Mouse (Mus musculus) gonadal fat pad, adult 2 months (tissue): Measurements from ENCODE around the gene Xpo5. TPM values are rescaled to one million over a fixed set of nuclear protein-coding genes. Genes with fewer than 3 reads are reported as not detected.

Experiments
- DNase-seq: peaks from one replicate; pipeline ENCODE4 v3.0.0-alpha.2; 2012; ENCODE audit warnings: low read depth
- polyA plus RNA-seq: library from polyadenylated mRNA; depleted of rRNA; stranded (reverse); fragments of >200 nt; gene quantifications from 2 replicates; pipeline ENCODE4 v1.2.3, GENCODE M21; 2012; rRNA removed

Xpo5 gene
- polyA plus RNA-seq, 1 experiment, result 44.9 TPM

DNA sequence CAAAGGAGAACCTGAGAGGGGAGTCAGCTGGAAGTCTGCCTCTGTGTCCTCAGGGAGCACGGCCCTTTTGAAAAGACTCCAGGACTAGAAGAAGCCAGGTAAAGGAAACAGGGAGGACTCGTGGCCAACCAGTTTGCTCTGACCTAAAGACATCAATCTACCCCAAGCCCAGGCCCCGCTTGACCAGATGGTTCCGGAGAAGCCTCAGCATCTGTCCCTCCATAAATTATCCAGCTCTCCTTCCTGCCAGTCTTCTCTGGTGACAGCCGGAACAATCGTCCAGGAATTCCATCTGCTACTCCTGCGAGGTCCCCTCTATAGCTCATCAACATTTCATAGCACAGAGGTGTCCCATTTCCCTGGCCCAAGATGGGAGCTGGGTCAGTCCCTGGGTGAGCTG, 82.1 kb downstream of the Xpo5 start:
- no peak for DNase-seq

DNA sequence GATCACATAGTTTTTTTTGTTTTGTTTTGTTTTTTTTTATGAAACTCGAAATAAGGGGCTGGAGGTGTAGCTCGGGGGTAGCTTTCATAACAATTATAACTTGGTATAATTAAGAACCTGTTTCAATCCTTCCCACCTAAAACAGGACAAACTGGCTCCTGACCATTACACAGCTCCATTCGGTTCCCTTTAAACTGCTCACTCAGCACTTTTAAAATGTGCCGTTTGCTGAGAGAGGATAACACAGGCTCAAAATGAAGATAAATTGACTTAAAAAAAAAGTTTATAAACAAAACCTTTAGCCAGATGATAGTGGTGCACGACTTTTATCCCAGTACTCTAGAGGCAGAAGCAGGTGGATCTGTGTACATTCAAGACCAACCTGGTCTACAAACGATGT, 82.8 kb downstream of the Xpo5 start:
- no peak for DNase-seq

DNA sequence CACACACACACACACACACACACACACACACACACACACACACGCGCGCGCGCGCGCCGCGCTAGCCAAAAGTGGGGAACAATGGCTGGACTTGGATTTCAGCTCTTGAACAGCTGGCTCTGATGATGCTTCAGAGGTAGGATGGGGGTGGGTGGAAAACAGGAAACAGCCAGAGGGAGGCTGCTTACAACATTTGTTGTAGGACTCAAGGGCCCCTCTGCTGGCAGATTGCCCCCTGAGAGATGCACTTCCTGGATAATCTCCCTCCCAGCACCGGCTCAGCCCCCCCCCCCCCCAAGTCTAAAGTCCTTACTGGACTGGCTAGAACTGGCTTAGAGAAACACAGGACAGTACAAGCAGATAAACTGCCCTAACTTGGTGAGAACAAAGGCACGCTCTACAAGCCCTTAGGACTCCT, 85.1 kb downstream of the Xpo5 start:
- no peak for DNase-seq

Other genes with a start within 250 kb of the Xpo5 start
- 233 and 316 TPM in 2 replicates for gene Vegfa, start 170.4 kb upstream of the Xpo5 start, polyA plus RNA-seq
- gene Mrps18a, start 91.8 kb upstream of the Xpo5 start, polyA plus RNA-seq, result 43.8 and 49.0 TPM in 2 replicates
- gene Rsph9, start 58.6 kb upstream of the Xpo5 start, polyA plus RNA-seq, result 10.0 and 13.0 TPM in 2 replicates
- gene Mad2l1bp, start 49.2 kb upstream of the Xpo5 start, polyA plus RNA-seq, result 23.9 and 25.8 TPM in 2 replicates
- gene Gtpbp2, start 41.8 kb upstream of the Xpo5 start, polyA plus RNA-seq, result 117 and 138 TPM in 2 replicates
- 4.9 and 6.3 TPM in 2 replicates for gene Polh, start 137 bp upstream of the Xpo5 start, polyA plus RNA-seq
- 53.0 and 62.2 TPM in 2 replicates for gene Polr1c, start 45.3 kb downstream of the Xpo5 start, polyA plus RNA-seq
- gene Yipf3, start 45.3 kb downstream of the Xpo5 start, polyA plus RNA-seq, result 146 and 181 TPM in 2 replicates
- 1.2 and 1.4 TPM in 2 replicates for gene Lrrc73, start 50.7 kb downstream of the Xpo5 start, polyA plus RNA-seq
- 28.1 and 29.4 TPM in 2 replicates for gene Tjap1, start 80.2 kb downstream of the Xpo5 start, polyA plus RNA-seq
- gene Dlk2, start 94.6 kb downstream of the Xpo5 start, polyA plus RNA-seq, result 4.7 and 5.3 TPM in 2 replicates
- gene Abcc10, start 125.6 kb downstream of the Xpo5 start, polyA plus RNA-seq, result 11.8 and 13.8 TPM in 2 replicates
- 11.6 and 13.4 TPM in 2 replicates for gene Zfp318, start 180.9 kb downstream of the Xpo5 start, polyA plus RNA-seq
- gene Crip3, start 226.1 kb downstream of the Xpo5 start, polyA plus RNA-seq, result 0.92 and 1.1 TPM in 2 replicates
- 0.10 TPM in 1 of 2 replicates, not detected in the other for gene Slc22a7, start 235.7 kb downstream of the Xpo5 start, polyA plus RNA-seq